Mouse (Mus musculus) embryonic fibroblast, embryonic 13.5 days (primary cell): ENCODE data around the gene Xcl1.

Source experiments
- CTCF ChIP-seq: IDR thresholded peaks from 2 replicates; pipeline ENCODE4 v1.5.1; 2011; ENCODE audit warnings: mild to moderate bottlenecking, control low read depth, low read length, moderate library complexity, borderline replicate concordance; ENCODE audit not compliant: insufficient read depth
- POLR2A ChIP-seq: IDR thresholded peaks from 2 replicates; pipeline ENCODE4 v1.6.1; 2011; ENCODE audit warnings: low read depth, mild to moderate bottlenecking, control low read depth, low read length, moderate library complexity

GRCm38 (mm10) chr1:164957974-164958373 lies 22.6 kb upstream of the Xcl1 start:
- TF ChIP-seq CTCF (no peak), POLR2A (no peak)
